Mouse (Mus musculus) C2C12 (cell line): ENCODE data around the gene Tnni1. TPM values are rescaled to one million over a fixed set of nuclear protein-coding genes. Genes with fewer than 3 reads are reported as not detected.

Experiments used
- H3K27me3 ChIP-seq: one replicate; pipeline ENCODE4 v1.6.1; 2011; ENCODE audit not compliant: control insufficient read depth, insufficient read depth, insufficient read length
- H3K36me3 ChIP-seq: one replicate; pipeline ENCODE4 v1.6.1; 2011; ENCODE audit not compliant: control insufficient read depth, insufficient read depth
- H3K4me3 ChIP-seq: one replicate; pipeline ENCODE4 v1.5.1; 2011; ENCODE audit warnings: mild to moderate bottlenecking, control low read depth; ENCODE audit not compliant: poor library complexity, insufficient read depth, severe bottlenecking
- H3K79me2 ChIP-seq: one replicate; pipeline ENCODE4 v1.6.1; 2011; ENCODE audit not compliant: control insufficient read depth, insufficient read depth
- H3K79me3 ChIP-seq: one replicate; pipeline ENCODE4 v1.6.1; 2011; ENCODE audit warnings: low read depth, control low read depth
- H3ac ChIP-seq: one replicate; pipeline ENCODE3; 2011; ENCODE audit warnings: low read depth; ENCODE audit not compliant: control insufficient read depth, insufficient read length
- CEBPB ChIP-seq: IDR thresholded peaks from one replicate; pipeline ENCODE4 v1.6.1; 2011; ENCODE audit warnings: low read depth, mild to moderate bottlenecking, control low read depth, moderate library complexity
- CTCF ChIP-seq: IDR thresholded peaks from one replicate; pipeline ENCODE4 v1.5.1; 2011; ENCODE audit not compliant: control insufficient read depth, insufficient read depth, insufficient read length
- FOSL1 ChIP-seq: IDR thresholded peaks from one replicate; pipeline ENCODE4 v1.8.0; 2011; ENCODE audit warnings: mild to moderate bottlenecking, low read length; ENCODE audit not compliant: poor library complexity, insufficient read depth, severe bottlenecking
- MAX ChIP-seq: IDR thresholded peaks from one replicate; pipeline ENCODE4 v1.6.1; 2011; ENCODE audit warnings: mild to moderate bottlenecking, control low read depth
- MYOD1 ChIP-seq: IDR thresholded peaks from one replicate; pipeline ENCODE4 v1.6.1; 2011; ENCODE audit warnings: low read depth; ENCODE audit not compliant: control insufficient read depth, insufficient read length
- MYOG ChIP-seq: IDR thresholded peaks from one replicate; pipeline ENCODE4 v1.6.1; 2011; ENCODE audit not compliant: control insufficient read depth, insufficient read length; ENCODE audit errors: extremely low read depth
- USF1 ChIP-seq: IDR thresholded peaks from one replicate; pipeline ENCODE4 v1.6.1; 2011; ENCODE audit warnings: low read depth, mild to moderate bottlenecking, control low read depth, moderate library complexity
- polyA plus RNA-seq: library from polyadenylated mRNA; unstranded; fragments of >200 nt; fragmentation: generic; extraction: Trizol; gene quantifications from one replicate; pipeline ENCODE4 v1.2.1, GENCODE M21; 2012; ENCODE audit warnings: missing spikeins

Tnni1 gene
- polyA plus RNA-seq, 1 experiment: 44.6 TPM

- H3K27me3 ChIP-seq: no peaks in the 10 kb centered on the region
- peaks cover 39% of the 10 kb centered on the region for H3K79me2 ChIP-seq
- peaks cover 30% of the 10 kb centered on the region for H3K79me3 ChIP-seq
- peaks cover 21% of the 10 kb centered on the region for H3K36me3 ChIP-seq
- TF ChIP-seq CTCF (no peak), MAX (no peak), MYOG (no peak), MYOD1 (no peak), USF1 (no peak), CEBPB (no peak), FOSL1 (no peak)
- H3ac ChIP-seq: no peak overlapping the region
- H3K4me3 ChIP-seq: no peak overlapping the region
Measured at GRCm38 (mm10) chr1:135764206-135764528, 15.1 kb upstream of the Tnni1 start.

GRCm38 (mm10) chr1:135765645-135766591 lies 13.3 kb upstream of the Tnni1 start, which contains the start of gene Phlda3:
Gene Phlda3, plus strand, starts transcription at chr1:135766119.
- Histone ChIP-seq H3K27me3 (no peaks in the 10 kb centered on the region), H3K4me3 (peak within 1 kb of the TSS; percentile 95), H3K79me3 (peaks cover 44% of the 10 kb centered on the region), H3K79me2 (peaks cover 55% of the 10 kb centered on the region), H3K36me3 (peaks cover 37% of the 10 kb centered on the region), H3ac (peak within 1 kb of the TSS; percentile 97)
- TF ChIP-seq CTCF (peak; percentile 2), MYOD1 (no peak)

GRCm38 (mm10) chr1:135766592-135767306 lies 12.5 kb upstream of the Tnni1 start:
- TF ChIP-seq USF1: no peak
- no peak for TF ChIP-seq CEBPB
- no peak for TF ChIP-seq MYOD1
- no peak for TF ChIP-seq CTCF
- TF ChIP-seq MYOG: no peak
- TF ChIP-seq MAX: no peak
- TF ChIP-seq FOSL1: no peak
- H3K27me3 ChIP-seq: no peaks in the 10 kb centered on the region
- H3ac ChIP-seq: peak overlapping the region; percentile 97
- H3K36me3 ChIP-seq: peaks cover 40% of the 10 kb centered on the region
- H3K4me3 ChIP-seq: peak overlapping the region; percentile 95
- peaks cover 55% of the 10 kb centered on the region for H3K79me2 ChIP-seq
- peaks cover 44% of the 10 kb centered on the region for H3K79me3 ChIP-seq

GRCm38 (mm10) chr1:135767324-135767890 lies 11.8 kb upstream of the Tnni1 start:
- H3ac ChIP-seq: peak overlapping the region; percentile 97
- no peaks in the 10 kb centered on the region for H3K27me3 ChIP-seq
- peaks cover 46% of the 10 kb centered on the region for H3K79me3 ChIP-seq
- H3K36me3 ChIP-seq: peaks cover 40% of the 10 kb centered on the region
- TF ChIP-seq CEBPB: no peak
- TF ChIP-seq FOSL1: no peak
- TF ChIP-seq MAX: peak; percentile 13
- TF ChIP-seq MYOD1: no peak
- TF ChIP-seq USF1: no peak
- TF ChIP-seq MYOG: no peak
- no peak for TF ChIP-seq CTCF
- peaks cover 61% of the 10 kb centered on the region for H3K79me2 ChIP-seq
- peak overlapping the region; percentile 95 for H3K4me3 ChIP-seq

- TF ChIP-seq MYOG: no peak
- TF ChIP-seq MAX: no peak
- TF ChIP-seq USF1: no peak
- TF ChIP-seq FOSL1: no peak
- no peak for TF ChIP-seq CTCF
- TF ChIP-seq MYOD1: no peak
- peak overlapping the region; percentile 16 for H3ac ChIP-seq
- H3K27me3 ChIP-seq: no peaks in the 10 kb centered on the region
- H3K4me3 ChIP-seq: peak overlapping the region; percentile 95
- peaks cover 46% of the 10 kb centered on the region for H3K79me3 ChIP-seq
- peaks cover 40% of the 10 kb centered on the region for H3K36me3 ChIP-seq
- H3K79me2 ChIP-seq: peaks cover 68% of the 10 kb centered on the region
Measured at GRCm38 (mm10) chr1:135768400-135768799, 10.8 kb upstream of the Tnni1 start.
